Comparison of ENCODE assay signal across 8 mouse cellular contexts in genomic region chr9:107533791-107534407, GRCm38 (mm10). TPM values are rescaled to one million over a fixed set of nuclear protein-coding genes. Genes with fewer than 3 reads are reported as not detected.
DNase-seq lines count a peak whose midpoint lies in the region; ATAC-seq and TF ChIP-seq lines count a peak whose summit lies in the region.

TSS of gene Tmem115 (plus strand) at chr9:107533945.

- peak; percentile 96 for ATAC-seq in activated CD4-positive, CD25-positive, alpha-beta regulatory T cell, adult 4 months
- ATAC-seq in megakaryocyte progenitor cell, adult 5-6 weeks (replicated peaks; ENCODE audit: poor library complexity): peak; percentile 90

- H3K27ac ChIP-seq in cortical plate, adult 2 months (ENCODE audit: insufficient read depth, low read length): peak within 1 kb of the TSS; percentile 41; the same call in 1 of the 2 replicates

- peaks cover 6% of the 10 kb centered on the region for H3K4me1 ChIP-seq in cortical plate, adult 2 months (ENCODE audit: control insufficient read depth, insufficient read depth, low read length)

- TF ChIP-seq POLR2A in cortical plate, adult 2 months (IDR thresholded peaks at IDR 0.05; ENCODE audit: extremely low read depth, insufficient read depth, low read length): peak; percentile 81

- peak; percentile 85 to 92 for DNase-seq in gastrocnemius, adult 8-10 months (ENCODE audit: low spot score in 2 of 2)
- DNase-seq in induced T-regulatory cell, adult 2 months (ENCODE audit: low read depth): peak; percentile 94
- DNase-seq in left cerebral cortex, adult 9 months (ENCODE audit: low spot score in 2 of 2): peak; percentile 94 to 96
- DNase-seq in right cerebral cortex, postnatal 14 days: peak; percentile 88
- DNase-seq in urinary bladder, postnatal 36 days (ENCODE audit: low spot score in 2 of 2): peak; percentile 90 to 93

- no peak for TF ChIP-seq CTCF in cortical plate, adult 2 months (IDR thresholded peaks at IDR 0.05; ENCODE audit: extremely low read depth, insufficient read depth, low read length)

- H3K4me3 ChIP-seq in cortical plate, adult 2 months (ENCODE audit: insufficient read depth, low read length): peak within 1 kb of the TSS; percentile 60

RNA-seq across cellular contexts. Expression of gene Tmem115, which starts in this region (rescaled TPM):
- 10 to 100 TPM; 19.3 to 24.9 TPM for polyA plus RNA-seq in activated CD4-positive, CD25-positive, alpha-beta regulatory T cell, adult 4 months (2017; shearing (Covaris generic))
- 35.4 and 36.5 TPM in 2 replicates for polyA plus RNA-seq in cortical plate, adult 2 months (2012; rRNA removed)
- total RNA-seq in gastrocnemius, adult 8-10 months (2022): 10 to 100 TPM; 15.4 to 19.0 (median 16.6) TPM
- total RNA-seq in megakaryocyte progenitor cell, adult 5-6 weeks (2015): 9.9 and 12.3 TPM in 2 replicates
- 14.5 and 19.9 TPM in 2 replicates for total RNA-seq in megakaryocyte progenitor cell, adult 5-6 weeks (2017)

Comparison
In these comparisons a context has a peak if more than half of its experiments do, and no peak if none do; other contexts are left out.
1. Peak in every context shown above with its lines: DNase-seq, ATAC-seq, H3K4me3 ChIP-seq and H3K27ac ChIP-seq.